Mouse (Mus musculus) heart, embryonic 16.5 days (tissue): ENCODE measurements around the gene Zmynd19. TPM values are rescaled to one million over a fixed set of nuclear protein-coding genes. Genes with fewer than 3 reads are reported as not detected.
A peak's percentile ranks its signal among the peaks of the same experiment; 100 is the strongest.
"Not testable (repeated sequence)": the region's sequence is repeated elsewhere in the genome, so short reads cannot be mapped to it uniquely, and the experiment has no call there.

ENCODE experiments used
- ATAC-seq: fragments of 200-750 bp; cut with Nextera tagmentation; replicated peaks from 2 replicates; pipeline ENCODE4 v1.8.0; 2017; ENCODE audit warnings: moderate number of reproducible peaks; ENCODE audit not compliant: insufficient read depth, low FRiP score; ENCODE audit errors: extremely low read depth
- H3K27ac ChIP-seq: fragments of 300-500 bp; sonication (generic); 2 replicates; pipeline ENCODE4 v1.5.1; 2014; ENCODE audit warnings: mild to moderate bottlenecking, low read length, control low read depth, moderate library complexity
- H3K27me3 ChIP-seq: fragments of 300-500 bp; sonication (generic); 2 replicates; pipeline ENCODE4 v1.6.1; 2014; ENCODE audit warnings: low read length, mixed read lengths; ENCODE audit not compliant: control insufficient read depth, insufficient read depth
- H3K36me3 ChIP-seq: fragments of 300-500 bp; sonication (generic); 2 replicates; pipeline ENCODE4 v1.6.1; 2014; ENCODE audit not compliant: control insufficient read depth, insufficient read depth
- H3K4me1 ChIP-seq: fragments of 300-500 bp; sonication (generic); 2 replicates; pipeline ENCODE4 v1.6.1; 2014; ENCODE audit warnings: low read length, mixed read lengths; ENCODE audit not compliant: control insufficient read depth, insufficient read depth
- H3K4me2 ChIP-seq: fragments of 300-500 bp; sonication (generic); 2 replicates; pipeline ENCODE4 v1.6.1; 2014; ENCODE audit warnings: low read depth, mild to moderate bottlenecking, control low read depth, low read length
- H3K4me3 ChIP-seq: fragments of 300-500 bp; sonication (generic); 2 replicates; pipeline ENCODE4 v1.5.1; 2014; ENCODE audit warnings: mild to moderate bottlenecking, control low read depth, low read length
- H3K9ac ChIP-seq: fragments of 300-500 bp; sonication (generic); 2 replicates; pipeline ENCODE4 v1.6.1; 2014; ENCODE audit warnings: low read length, control low read depth
- H3K9me3 ChIP-seq: fragments of 300-500 bp; sonication (generic); replicated peaks from 2 replicates; pipeline ENCODE4 v1.6.1; 2016; ENCODE audit warnings: low read length; ENCODE audit not compliant: control insufficient read depth
- WGBS: fragments of 180-500 bp; shearing (Covaris S2); extraction: QIAGEN DNeasy Blood & Tissue Kit; methylation state at CpG from one replicate; pipeline ENCODE4 v1.1.7; 2014; 5-methylcytosine and 5-hydroxymethylcytosine counted together
- polyA plus RNA-seq: library from polyadenylated mRNA; unstranded; fragments of >200 nt; fragmentation: Nextera tagmentation; extraction: Ambion mirVana; gene quantifications from 2 replicates; pipeline ENCODE4 v1.2.1, GENCODE M21; 2015

The Zmynd19 gene
- polyA plus RNA-seq, 1 experiment from 2014 or later = 5.3 TPM

DNA sequence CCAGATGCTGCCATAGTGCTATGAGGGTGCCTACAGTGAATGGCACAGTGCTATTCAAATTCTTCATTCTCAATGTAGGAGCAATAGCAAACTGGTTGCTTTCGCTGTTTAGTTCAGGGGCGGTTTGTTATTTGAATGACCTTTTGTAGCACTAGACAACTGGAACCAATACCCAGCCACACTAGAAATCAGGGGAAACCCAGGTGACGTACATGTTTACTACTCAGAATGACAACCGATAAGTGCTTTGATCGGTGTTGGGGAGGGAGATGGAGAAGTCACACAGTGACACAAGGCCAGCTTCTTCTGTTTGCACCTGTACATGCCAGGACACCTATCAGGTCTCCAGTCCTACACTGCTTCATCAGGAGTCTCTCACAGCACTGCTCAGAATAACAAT, 20.0 kb upstream of the Zmynd19 start:
- H3K27me3 ChIP-seq = no peaks in the 10 kb centered on the region
- no peak overlapping the region for H3K27ac ChIP-seq
- ATAC-seq = no peak
- no peak overlapping the region for H3K9ac ChIP-seq
- H3K9me3 ChIP-seq = no peaks in the 10 kb centered on the region
- WGBS = 92% methylated on average over 5 of the region's 5 CpGs
- H3K4me3 ChIP-seq = no peak overlapping the region
- no peak overlapping the region for H3K4me2 ChIP-seq
- H3K36me3 ChIP-seq = no peaks in the 10 kb centered on the region
- H3K4me1 ChIP-seq = peaks cover 6% of the 10 kb centered on the region; the same call in 1 of the 2 replicates

DNA sequence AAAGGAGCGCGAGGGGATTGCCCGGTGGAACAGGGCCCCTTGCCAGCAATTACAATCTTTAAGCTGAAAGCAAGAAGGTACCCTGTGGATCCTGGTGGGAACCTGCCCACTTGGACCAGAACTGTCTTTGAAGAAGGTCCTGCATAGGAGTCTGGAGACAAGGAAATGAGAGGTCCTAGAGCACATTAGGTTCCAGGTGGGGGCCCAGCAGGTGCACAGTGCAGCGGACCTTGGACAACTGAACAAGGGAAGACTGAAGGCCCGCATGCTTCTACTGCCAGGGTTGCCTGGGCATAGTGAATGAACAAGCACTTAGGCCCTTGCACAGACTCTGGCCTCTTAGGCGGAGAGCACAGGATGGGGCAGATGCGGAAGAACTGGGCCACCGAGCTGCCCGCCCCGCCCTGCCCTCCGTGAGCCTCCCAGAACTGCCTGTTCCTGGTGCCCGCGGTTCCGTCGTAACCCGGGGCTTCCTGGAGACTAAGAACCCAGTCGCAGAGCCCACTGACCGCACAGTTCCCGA, 15.1 kb upstream of the Zmynd19 start:
- ATAC-seq = peak; percentile 39
- H3K36me3 ChIP-seq = no peaks in the 10 kb centered on the region
- H3K27ac ChIP-seq = peak overlapping the region; percentile 46; the same call in 1 of the 2 replicates
- peak overlapping the region; percentile 80 for H3K9ac ChIP-seq
- H3K4me3 ChIP-seq = peak overlapping the region; percentile 73
- 8% methylated on average over 19 of the region's 19 CpGs for WGBS
- no peaks in the 10 kb centered on the region for H3K27me3 ChIP-seq
- H3K4me2 ChIP-seq = peak overlapping the region; percentile 93
- H3K9me3 ChIP-seq = no peaks in the 10 kb centered on the region
- H3K4me1 ChIP-seq = peaks cover 8% of the 10 kb centered on the region

DNA sequence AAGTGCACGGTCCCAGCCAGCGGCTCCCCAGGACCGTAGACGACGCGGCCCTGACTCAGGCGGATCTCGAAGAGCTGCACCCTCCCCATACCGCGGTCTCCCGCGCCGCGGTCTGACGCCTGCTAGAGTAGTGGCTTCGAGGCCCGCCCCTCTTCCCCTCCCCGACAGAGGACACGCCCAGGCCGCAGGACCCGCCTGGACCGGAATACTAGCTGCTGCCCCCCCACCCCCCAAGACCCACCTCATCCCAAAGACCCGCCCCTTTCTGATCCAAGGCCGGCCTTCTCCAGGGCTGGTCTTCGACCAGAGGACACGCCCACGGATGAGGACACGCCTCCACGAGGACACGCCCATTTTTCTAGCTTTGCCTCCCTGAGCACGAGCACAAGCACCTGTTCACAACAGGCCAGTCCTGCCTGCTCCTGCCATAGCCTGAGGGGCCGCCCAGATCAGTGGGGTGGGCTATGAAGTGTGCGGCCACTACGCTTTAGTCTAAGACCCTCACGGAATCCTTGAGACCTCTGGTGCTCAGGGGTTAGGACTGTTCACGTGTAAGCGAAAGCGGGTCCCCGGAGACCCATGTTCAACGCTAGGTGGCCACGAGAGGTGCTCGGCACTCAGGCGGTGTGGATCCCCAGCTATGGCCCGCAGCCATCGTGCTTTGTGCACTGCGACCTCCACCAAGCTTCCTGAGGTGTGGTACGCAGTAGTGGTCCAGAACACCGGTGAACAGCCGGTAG, 14.4 kb upstream of the Zmynd19 start, which contains the start of gene Arrdc1:
TSS of gene Arrdc1 (minus strand) at position 196 of the 740 bp plus-strand sequence.
- Histone ChIP-seq H3K27me3 (no peaks in the 10 kb centered on the region), H3K27ac (peak within 1 kb of the TSS; percentile 46; the same call in 1 of the 2 replicates), H3K9me3 (no peaks in the 10 kb centered on the region), H3K4me3 (peak within 1 kb of the TSS; percentile 73), H3K36me3 (no peaks in the 10 kb centered on the region), H3K4me1 (peaks cover 8% of the 10 kb centered on the region), H3K4me2 (peak within 1 kb of the TSS; percentile 93), H3K9ac (peak within 1 kb of the TSS; percentile 80)
- peak; percentile 93 for ATAC-seq
- WGBS = under 1% methylated on average over 49 of the region's 49 CpGs

DNA sequence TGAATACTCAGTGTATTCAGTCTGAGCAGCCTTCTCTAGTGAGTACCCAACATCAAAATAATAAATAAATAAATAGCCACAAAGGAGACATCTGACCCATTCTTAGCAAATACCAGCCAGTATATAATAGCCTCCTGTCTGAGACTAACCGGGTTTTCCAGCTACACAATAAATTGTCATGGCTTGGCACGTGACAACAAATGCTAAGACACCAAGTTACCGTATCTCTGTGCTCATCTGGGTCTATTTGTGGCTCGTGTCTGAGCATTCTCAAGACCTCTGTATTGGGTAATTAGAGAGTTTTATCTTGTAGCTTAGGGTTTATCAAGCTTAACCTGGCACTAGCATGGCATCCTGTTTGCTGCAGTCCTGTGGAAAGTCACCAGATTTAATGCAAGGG, 7.5 kb upstream of the Zmynd19 start:
- Histone ChIP-seq H3K4me3 (no peak overlapping the region), H3K4me2 (no peak overlapping the region), H3K27ac (no peak overlapping the region), H3K9ac (no peak overlapping the region), H3K4me1 (no peaks in the 10 kb centered on the region), H3K9me3 (no peaks in the 10 kb centered on the region), H3K36me3 (no peaks in the 10 kb centered on the region), H3K27me3 (no peaks in the 10 kb centered on the region)
- no peak for ATAC-seq
- 63% methylated on average over 4 of the region's 4 CpGs for WGBS

DNA sequence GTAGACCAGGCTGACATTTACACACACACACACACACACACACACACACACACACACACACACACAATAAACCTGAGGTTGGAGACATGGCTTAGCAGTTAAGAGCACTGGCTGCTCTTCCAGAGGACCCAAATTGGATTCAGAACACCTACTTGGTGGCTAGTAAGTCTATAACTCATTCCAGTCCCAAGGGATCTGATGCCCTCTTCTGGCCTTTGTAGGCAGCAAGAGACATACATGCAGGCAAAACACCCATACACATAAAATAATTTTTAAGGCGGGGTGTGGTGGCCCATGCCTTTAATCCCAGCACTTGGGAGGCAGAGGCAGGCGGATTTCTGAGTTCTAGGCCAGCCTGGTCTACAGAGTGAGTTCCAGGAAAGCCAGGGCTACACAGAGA, 5.3 kb upstream of the Zmynd19 start:
- H3K27ac ChIP-seq, H3K9ac ChIP-seq, H3K4me3 ChIP-seq, H3K36me3 ChIP-seq, H3K4me2 ChIP-seq, H3K27me3 ChIP-seq, H3K9me3 ChIP-seq, H3K4me1 ChIP-seq, ATAC-seq: not testable (repeated sequence)
- 41% methylated on average over 2 of the region's 2 CpGs for WGBS

DNA sequence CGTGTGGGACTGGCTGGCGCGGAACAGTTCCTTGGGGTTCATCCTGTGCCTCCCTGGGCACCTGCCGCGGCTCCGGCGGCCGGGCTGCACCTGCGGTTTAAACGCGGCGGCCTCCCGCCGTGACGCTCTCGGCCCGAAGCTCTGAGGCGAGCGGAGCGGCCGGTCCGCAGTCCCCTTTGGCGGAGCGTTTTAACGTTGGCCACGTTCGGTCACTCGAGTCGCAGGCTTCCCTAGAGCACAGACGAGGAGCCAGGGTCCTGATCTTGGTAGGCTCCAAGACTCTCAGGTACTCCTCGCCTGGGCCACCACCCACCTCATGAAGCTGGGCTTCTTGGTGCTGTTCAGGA, 570 bp downstream of the Zmynd19 start:
- WGBS = under 1% methylated on average over 30 of the region's 31 CpGs
- Histone ChIP-seq H3K9me3 (no peaks in the 10 kb centered on the region), H3K27ac (0 out of 2 replicates have a peak overlapping the region, but pooled peaks have one; percentile 21), H3K4me1 (peaks cover 12% of the 10 kb centered on the region), H3K4me2 (peak overlapping the region; percentile 83), H3K36me3 (peaks cover 22% of the 10 kb centered on the region), H3K27me3 (peaks cover 3% of the 10 kb centered on the region; the same call in 1 of the 2 replicates), H3K9ac (peak overlapping the region; percentile 87), H3K4me3 (peak overlapping the region; percentile 89)
- no peak; the same call in 1 of the 2 replicates for ATAC-seq

DNA sequence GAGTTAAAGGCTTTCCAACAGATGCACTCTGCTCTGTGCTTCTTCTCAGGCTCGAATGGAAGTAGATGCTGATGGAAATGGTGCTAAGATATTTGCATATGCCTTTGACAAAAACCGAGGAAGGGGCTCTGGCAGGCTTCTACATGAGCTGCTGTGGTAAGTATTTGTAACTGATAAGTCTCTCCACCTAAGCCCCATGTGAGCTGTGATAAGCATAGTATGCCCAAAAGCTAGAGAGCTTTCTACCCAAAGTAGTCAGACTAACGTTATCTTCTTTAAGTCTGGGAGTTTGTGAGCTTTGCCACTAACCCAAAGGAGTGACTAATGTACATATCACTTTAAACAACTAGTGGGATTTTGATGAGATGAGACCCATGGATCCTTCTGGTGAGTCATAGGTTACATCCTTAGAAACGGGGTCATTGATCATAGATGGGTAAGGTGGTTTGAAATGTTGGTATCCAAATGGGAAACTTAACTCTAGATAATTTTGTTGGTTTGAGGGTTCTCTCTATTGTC, 3.0 kb downstream of the Zmynd19 start:
- Histone ChIP-seq H3K27ac (no peak overlapping the region), H3K9me3 (no peaks in the 10 kb centered on the region), H3K27me3 (peaks cover 3% of the 10 kb centered on the region; the same call in 1 of the 2 replicates), H3K36me3 (peaks cover 28% of the 10 kb centered on the region), H3K4me3 (no peak overlapping the region), H3K4me2 (no peak overlapping the region), H3K9ac (no peak overlapping the region), H3K4me1 (peaks cover 12% of the 10 kb centered on the region)
- no peak for ATAC-seq
- 76% methylated on average over 4 of the region's 4 CpGs for whole genome bisulfite sequencing

DNA sequence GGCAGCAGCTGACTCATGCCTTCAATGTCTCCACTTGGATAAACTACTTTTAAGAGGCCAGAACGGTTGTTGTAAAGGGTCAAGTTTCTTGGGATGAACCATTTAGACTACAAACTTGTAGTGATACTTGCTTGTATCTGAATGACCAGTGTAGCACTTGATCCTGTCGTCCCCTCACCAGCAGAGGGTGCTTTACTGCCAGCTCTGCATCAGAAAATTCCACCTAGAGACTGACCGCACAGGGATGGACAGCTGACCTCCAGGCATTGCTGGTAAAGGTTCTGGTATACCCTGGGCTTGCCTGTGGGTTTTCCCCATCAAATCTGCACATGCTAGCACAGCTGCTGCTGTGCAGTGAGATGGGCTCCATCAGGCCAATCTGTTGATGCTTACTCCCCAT, 11.3 kb downstream of the Zmynd19 start:
- Histone ChIP-seq H3K9ac (no peak overlapping the region), H3K36me3 (peaks cover 25% of the 10 kb centered on the region), H3K27ac (no peak overlapping the region), H3K4me2 (no peak overlapping the region), H3K27me3 (no peaks in the 10 kb centered on the region), H3K9me3 (no peaks in the 10 kb centered on the region), H3K4me1 (peaks cover 6% of the 10 kb centered on the region), H3K4me3 (no peak overlapping the region)
- no peak for ATAC-seq
- 34% methylated on average over 3 of the region's 3 CpGs for WGBS

DNA sequence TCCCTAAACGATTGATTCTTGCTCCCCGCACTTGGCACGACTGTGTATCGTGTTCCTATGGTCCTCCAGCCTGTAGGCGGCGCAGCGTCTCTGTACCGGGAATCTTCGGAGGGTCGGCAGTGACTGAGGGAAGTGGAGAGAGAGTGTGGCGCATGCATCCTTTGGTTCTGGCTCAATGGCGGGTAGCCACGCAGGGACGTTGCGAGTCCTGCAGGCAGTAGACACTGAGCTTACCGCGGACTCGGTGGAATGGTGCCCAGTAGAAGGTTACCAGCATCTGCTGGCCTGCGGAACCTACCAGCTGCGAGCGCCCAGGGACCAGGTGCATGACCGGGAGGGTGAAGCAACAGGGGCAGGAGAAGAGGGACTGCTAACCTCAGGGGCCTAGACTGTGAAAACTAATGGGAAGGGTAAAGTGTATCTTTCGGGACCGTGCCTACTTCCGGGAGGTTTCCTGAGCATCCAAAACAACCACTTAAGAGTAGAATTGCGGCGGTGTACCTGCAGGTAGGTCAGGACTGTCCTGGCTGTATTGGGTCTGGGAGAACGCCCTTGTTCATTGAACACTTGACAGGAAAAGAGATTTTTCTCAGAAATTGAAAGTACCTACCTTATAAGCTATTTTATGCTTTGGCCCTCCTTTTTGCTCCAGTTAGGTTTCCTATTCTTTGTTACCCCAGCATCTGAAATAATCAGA, 12.9 kb downstream of the Zmynd19 start, which contains the start of gene Dph7:
TSS of gene Dph7 (plus strand) at position 97 of the 697 bp plus-strand sequence.
- Histone ChIP-seq H3K4me1 (peaks cover 6% of the 10 kb centered on the region), H3K27ac (peak within 1 kb of the TSS; percentile 47), H3K36me3 (peaks cover 33% of the 10 kb centered on the region), H3K27me3 (no peaks in the 10 kb centered on the region), H3K4me2 (peak within 1 kb of the TSS; percentile 72), H3K9me3 (no peaks in the 10 kb centered on the region), H3K9ac (peak within 1 kb of the TSS; percentile 88), H3K4me3 (peak within 1 kb of the TSS; percentile 94)
- under 1% methylated on average over 28 of the region's 28 CpGs for WGBS
- ATAC-seq = peak; percentile 78
